Mouse (Mus musculus): ENCODE measurements at regions not wholly inside any gene's neighbourhood (a gene's known extent, or its start where the extent isn't known, plus 50 kb on each side); places are given as distances from the start of the nearest gene placed in this dataset.

- no peak for DNase-seq
Measured at GRCm38 (mm10) chr5:28526435-28526834, 59.4 kb upstream of the Shh start.

- peak; percentile 35 for DNase-seq
Measured at GRCm38 (mm10) chr5:28520800-28521707, 54.0 kb upstream of the Shh start.

GRCm38 (mm10) chr5:28519059-28519543 lies 52.0 kb upstream of the Shh start:
- peak; percentile 64 for DNase-seq
